Mouse (Mus musculus): ENCODE data around the gene Slc16a6.

DNA sequence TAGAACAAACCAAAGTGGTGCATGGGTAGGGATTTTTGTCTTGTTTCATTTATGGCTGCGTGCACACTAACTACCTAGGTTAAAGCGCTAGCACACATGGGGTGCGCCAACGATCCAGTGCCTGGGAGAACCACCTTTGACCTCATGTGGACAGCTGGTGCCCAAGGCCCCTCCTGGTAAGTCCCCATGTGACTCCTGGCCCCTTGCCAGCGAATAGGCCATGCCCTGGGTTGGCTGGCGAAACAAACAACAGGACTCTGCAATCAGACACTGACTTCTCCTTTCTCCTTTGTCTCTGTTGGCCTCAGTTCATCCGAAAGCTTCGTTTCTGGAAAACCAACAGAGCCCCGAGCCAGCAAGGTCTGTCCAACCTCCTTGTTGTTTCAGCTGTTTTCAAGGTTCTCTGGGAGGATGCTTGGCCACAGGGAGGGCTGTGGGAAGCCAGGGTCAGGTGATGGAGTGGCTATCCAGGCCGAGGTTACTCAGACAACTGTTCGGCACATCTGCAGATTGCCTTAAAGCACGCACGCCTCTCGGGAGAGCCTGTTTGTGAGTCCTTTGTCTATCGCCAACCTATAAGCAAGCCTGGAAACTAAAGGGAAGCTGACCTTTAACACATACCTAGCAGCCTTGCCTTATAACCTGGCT, 12.1 kb upstream of the Slc16a6 start:
- TF ChIP-seq CTCF (conservative IDR thresholded peaks at IDR 0.05 in 1 of 2, IDR thresholded peaks at IDR 0.05 in 1 of 2; ENCODE audit: low read depth in 2 of 2, low read length in 2 of 2) (no peak), E2F4 (IDR thresholded peaks at IDR 0.05; ENCODE audit: insufficient replicate concordance, low read depth, low read length) (no peak), KAT2A (IDR thresholded peaks at IDR 0.05; ENCODE audit: insufficient replicate concordance, low read length) (no peak), POLR2A (IDR thresholded peaks at IDR 0.05; ENCODE audit: low read depth, low read length) (no peak), HCFC1 (IDR thresholded peaks at IDR 0.05; ENCODE audit: low read depth, low read length) (no peak), ZNF384 (IDR thresholded peaks at IDR 0.05; ENCODE audit: low read depth, low read length) (no peak), MAX (IDR thresholded peaks at IDR 0.05; ENCODE audit: low read length) (no peak), NELFE (IDR thresholded peaks at IDR 0.05; ENCODE audit: low read depth, low read length) (no peak), ELF1 (IDR thresholded peaks at IDR 0.05; ENCODE audit: low read depth, low read length) (no peak), JUND (conservative IDR thresholded peaks at IDR 0.05; ENCODE audit: low read depth, low read length) (no peak), USF2 (conservative IDR thresholded peaks at IDR 0.05; ENCODE audit: low read depth, low read length) (no peak), POLR2AphosphoS2 (IDR thresholded peaks at IDR 0.05; ENCODE audit: low read depth, low read length) (no peak), MAZ (IDR thresholded peaks at IDR 0.05; ENCODE audit: low read depth, low read length) (no peak)
